Mouse (Mus musculus) erythroblast, embryonic 14.5 days (primary cell): ENCODE results near the gene Selenom.

Experiments used
- GATA1 ChIP-seq: IDR thresholded peaks from 2 replicates; pipeline ENCODE4 v1.6.1; 2012; ENCODE audit warnings: low read length, inconsistent platforms, mixed read lengths
- TAL1 ChIP-seq: IDR thresholded peaks from 3 replicates; pipeline ENCODE4 v1.6.1; 2012; ENCODE audit warnings: low read length, inconsistent platforms, mixed read lengths

- TF ChIP-seq GATA1: no peak
- no peak for TF ChIP-seq TAL1
These were observed 33.5 kb downstream of the Selenom start for GRCm38 (mm10) chr11:3547969-3548368.
